Mouse (Mus musculus) heart, adult 8-10 months (tissue): ENCODE data around the gene Spag6. TPM values are rescaled to one million over a fixed set of nuclear protein-coding genes. Genes with fewer than 3 reads are reported as not detected.

Experiments used
- DNase-seq: peaks from one replicate; pipeline ENCODE4 v3.0.0; 2022; ENCODE audit warnings: low spot score
- total RNA-seq, 4 experiments: library from RNA; stranded (reverse); gene quantifications; 2 replicates each; pipeline ENCODE4 v1.2.4; 2022

The Spag6 gene
- total RNA-seq, 4 experiments from 2014 or later = 0.38 to 0.65 (median 0.49) TPM; not detected in 1

DNA sequence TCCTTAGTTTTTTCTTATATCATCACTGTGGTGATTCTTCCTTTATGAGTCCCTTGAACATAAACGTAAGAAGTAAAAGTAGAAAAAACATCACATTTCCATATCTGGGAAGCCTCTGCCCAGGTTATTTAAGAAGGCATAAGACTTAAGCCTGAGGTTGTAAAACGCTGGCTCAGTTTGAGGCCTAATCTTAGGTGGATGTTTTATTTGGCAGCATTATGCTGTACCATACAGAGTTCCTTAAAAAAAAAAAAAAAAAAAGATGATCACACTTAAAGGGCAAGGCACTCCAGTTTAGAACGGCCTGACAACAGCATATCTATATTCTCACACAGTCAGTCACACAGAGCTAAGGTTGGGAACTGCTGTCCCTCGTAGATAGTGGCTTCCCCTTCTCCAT lies 32.0 kb downstream of the Spag6 start:
- DNase-seq = no peak

GRCm38 (mm10) chr2:18731718-18732117 lies 37.9 kb downstream of the Spag6 start:
- DNase-seq = no peak

DNA sequence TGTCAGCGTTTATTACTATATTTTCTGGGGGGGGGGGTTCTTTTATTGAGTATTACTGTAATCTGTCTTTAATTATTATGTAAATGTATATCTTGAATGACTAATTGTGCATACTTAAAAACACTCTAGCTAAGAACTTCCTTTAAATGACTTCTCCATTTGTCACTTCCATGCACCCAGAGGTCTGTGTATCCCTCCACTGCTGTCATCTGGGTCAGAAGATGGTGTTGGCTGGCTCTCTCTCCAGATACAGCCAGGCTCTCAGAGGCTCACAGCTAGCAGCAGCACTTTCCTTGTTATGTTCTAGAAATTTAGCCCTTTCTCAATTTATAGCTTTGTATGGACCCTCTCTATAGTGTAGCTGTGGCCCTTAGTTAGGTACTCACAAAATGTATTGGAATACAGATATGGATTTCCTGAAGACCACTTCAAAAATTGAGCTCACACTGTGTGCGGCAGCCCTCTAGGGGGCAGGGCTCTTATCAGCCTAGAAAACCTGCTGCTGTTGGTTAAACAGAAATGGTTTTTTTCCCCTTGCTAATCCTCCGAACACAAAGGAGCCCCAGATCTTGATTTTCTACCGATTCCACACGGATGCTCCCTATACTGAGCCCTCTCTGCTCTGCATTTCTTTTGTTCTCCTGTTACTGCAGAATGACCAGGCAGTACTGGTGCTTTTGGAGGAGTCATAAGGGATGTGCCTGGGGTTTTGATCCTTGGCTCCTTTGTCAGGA lies 40.7 kb downstream of the Spag6 start:
- DNase-seq = no peak

DNA sequence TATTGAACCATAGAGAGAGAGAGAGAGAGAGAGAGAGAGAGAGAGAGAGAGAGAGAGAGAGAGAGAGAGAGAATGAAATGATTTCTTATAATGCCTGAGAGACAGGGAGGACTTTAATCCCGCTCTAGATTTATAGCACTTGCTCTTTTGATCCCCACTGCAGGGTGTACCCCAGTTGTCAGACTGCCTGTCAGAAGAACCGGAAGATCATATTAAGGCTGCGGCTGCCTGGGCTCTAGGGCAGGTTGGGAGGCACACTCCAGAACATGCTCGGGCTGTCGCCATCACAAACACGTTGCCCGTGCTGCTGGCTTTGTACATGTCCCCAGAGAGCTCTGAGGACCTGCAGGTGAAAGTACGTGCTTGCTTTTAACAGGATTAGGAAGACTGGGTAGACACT lies 43.2 kb downstream of the Spag6 start:
- DNase-seq = no peak

GRCm38 (mm10) chr2:18739216-18739615 lies 45.4 kb downstream of the Spag6 start:
- DNase-seq = no peak

DNA sequence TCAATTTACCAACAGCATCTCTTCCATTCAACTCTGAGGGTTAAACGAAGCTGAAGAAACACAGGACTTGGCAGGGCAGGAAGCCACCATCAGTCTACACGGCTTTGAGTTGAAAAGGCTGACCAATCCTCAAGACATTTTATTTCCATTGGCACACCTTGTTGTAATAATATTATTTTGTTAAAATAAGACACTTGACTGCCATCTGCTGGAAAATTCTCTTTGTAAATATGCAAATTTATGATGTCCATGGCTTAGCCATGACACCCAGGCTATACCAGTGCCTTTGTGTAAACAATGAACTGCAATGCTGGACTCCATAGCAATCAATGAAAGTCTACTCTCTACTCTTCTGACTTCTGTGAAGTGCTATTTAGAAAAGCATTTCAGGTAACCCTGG lies 62.3 kb downstream of the Spag6 start:
- DNase-seq = peak; percentile 50

DNA sequence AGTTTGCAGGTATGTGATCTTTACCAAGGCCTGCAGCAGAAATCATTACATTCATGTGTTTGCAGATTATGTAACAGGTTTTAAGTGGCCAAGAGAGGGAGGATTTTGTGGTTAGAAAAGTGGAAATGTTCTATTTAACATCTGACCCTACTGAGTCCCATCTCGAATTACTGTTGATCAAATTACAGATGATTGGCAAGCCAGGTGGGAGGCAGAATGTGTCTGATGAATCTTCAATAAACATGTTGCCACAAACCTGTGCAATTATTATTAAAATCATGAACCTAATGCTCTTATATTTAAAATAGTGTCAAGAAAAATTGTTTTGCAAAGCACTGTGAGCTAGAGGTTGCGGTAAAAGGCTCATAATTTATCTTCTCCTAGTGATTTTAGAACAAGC lies 71.0 kb downstream of the Spag6 start:
- no peak for DNase-seq

- DNase-seq = peak; percentile 46
These were observed 71.8 kb downstream of the Spag6 start for GRCm38 (mm10) chr2:18765481-18766249.

- DNase-seq = no peak
These were observed 72.6 kb downstream of the Spag6 start for GRCm38 (mm10) chr2:18766441-18766820.

DNA sequence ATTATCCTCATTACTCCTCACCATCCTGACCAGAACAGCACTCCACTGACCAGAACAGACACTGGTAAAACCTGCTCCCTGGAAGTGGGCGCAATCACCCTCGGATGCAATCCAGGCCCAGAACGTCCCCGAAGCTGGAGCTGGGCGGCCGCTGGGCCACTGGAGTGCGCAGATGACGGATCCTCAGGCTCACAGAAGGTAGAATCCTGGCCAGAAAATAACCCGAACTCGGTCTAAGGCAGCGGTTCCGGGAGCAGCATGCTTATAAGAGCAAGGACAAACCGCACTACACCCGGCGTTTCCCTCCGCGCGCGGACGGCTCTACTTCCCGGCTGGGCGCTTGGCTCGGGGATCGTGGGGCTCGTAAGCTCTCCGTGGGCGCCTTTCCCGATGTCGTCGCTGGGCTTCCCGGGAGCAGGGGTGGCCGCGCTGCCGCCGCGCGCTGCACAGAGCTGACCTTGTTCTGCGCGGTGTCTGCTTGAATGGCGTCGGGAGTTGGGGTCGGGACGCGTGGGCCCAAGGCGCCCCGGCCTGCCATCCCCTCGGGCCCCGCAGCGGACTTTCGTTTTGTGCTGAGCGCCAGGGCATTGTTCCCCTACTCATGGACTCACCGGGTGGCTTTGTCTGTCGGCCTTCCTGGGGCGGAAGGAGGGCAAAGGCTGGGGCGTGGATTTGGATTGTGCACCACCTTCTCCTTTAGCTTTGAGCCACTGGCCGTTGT lies 73.1 kb downstream of the Spag6 start:
- DNase-seq = peak; percentile 84

DNA sequence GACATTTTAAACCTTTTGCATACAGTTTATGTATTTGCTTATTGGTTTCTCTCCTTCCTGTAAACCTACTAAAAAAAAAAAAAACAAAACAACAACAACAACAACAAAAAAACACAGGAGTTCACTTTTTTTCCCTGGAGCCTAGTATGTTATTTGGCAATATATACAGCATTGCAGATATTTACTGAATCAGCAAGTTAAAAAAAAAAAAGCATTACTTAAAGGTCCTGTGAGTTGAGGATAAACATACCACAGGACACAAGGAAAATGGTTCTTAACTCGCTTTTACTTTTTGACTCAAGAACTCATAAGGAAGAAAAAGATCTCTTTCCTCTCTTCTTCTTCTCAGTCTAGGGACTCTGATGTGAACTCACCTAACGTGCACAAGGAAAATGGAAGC lies 74.6 kb downstream of the Spag6 start:
- no peak for DNase-seq

DNA sequence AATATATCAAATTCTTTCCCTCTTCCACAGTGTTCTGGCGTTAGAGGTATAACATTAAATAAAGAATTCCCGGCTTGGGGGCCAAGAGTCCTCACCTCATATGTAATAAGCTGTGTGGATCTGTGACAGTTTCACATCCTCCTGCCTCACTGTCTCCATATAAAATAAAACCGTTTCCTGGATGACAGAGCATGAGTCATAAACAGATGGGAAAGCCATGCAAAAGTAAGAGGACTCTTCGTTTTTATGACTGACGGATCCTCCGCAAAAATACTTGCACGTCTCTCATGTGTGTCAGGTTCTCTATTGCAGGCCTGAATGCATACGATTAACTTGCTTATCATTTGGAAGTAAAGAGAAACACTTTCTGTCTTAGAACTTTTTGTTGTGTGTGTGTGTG lies 78.6 kb downstream of the Spag6 start:
- no peak for DNase-seq

DNA sequence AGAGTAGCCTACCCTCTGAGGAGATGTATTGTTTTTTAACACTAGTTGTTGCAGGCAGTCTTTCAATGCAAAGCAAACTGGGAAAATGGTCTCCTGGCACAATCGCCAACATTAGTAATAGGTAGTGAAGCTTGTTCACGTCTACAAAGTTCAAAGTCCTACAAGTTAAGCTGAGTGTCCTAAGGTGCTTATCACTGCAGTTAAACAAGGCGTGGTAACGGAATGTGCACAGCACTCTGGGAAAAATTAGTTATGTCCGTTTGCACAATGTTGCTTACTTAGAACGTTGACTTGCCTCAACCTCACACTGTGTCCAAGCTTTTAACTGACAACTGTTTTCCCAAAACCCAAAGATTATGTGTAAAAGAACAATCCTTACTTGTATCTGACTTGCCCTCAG lies 80.5 kb downstream of the Spag6 start:
- no peak for DNase-seq

DNA sequence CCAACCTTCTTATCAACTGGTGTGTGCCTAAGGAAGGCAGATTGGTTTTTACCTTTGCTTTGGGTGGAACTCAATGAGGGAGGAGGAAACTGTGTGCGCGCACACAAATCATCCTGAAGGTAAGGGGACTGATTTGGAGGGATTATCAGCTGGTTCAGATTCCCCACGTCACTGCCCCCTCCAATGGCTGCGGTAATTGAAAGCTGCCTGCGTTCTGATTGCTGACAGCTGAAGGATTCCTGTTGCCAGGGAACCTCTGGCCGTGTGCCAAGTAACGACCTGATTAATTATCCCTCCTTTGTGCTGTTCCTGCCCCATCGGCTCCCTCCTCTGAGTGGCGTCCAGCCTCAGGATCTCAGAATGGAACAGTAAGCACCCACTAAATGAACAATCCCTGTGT lies 84.4 kb downstream of the Spag6 start:
- no peak for DNase-seq

GRCm38 (mm10) chr2:18779830-18780229 lies 86.0 kb downstream of the Spag6 start:
- no peak for DNase-seq

DNA sequence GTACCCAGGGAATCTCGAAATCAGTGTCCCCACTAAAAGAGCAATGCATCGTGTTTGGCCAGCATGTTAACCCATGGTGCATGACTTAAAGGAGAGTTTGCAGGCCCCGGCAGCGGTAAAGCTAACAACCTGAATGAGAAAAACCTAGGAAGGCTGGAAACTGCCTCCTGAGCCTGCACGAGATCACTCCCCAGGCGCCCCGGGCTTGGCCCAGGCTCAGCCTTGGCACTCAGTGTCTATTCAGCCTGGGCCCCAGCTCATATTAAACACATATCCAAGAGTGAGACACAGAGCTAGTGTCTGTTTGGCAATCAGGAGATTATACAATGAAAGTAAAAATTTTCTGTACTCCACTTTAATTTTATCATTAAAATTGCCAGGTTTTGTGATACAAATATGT lies 87.5 kb downstream of the Spag6 start:
- DNase-seq = no peak

GRCm38 (mm10) chr2:18794261-18794660 lies 100.4 kb downstream of the Spag6 start:
- DNase-seq = no peak

DNA sequence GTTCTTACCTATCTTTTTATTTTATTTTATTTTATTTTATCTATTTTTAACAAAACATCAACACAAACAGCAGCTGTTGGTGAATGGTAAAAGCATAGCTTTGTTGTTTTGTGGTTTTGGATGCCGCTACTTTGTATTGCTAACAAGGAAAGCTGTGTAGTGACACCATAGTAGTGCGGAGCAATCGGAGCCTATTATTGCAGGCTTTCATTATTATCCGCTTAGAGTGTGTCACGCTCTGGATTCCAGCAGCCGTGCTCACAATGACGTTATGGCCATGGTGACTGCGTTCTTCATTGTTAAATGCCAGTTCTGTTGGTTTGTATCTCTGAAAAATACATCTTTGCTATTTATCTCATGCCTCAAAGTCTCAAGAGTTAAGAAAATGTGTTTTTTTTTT lies 103.9 kb downstream of the Spag6 start:
- no peak for DNase-seq

DNA sequence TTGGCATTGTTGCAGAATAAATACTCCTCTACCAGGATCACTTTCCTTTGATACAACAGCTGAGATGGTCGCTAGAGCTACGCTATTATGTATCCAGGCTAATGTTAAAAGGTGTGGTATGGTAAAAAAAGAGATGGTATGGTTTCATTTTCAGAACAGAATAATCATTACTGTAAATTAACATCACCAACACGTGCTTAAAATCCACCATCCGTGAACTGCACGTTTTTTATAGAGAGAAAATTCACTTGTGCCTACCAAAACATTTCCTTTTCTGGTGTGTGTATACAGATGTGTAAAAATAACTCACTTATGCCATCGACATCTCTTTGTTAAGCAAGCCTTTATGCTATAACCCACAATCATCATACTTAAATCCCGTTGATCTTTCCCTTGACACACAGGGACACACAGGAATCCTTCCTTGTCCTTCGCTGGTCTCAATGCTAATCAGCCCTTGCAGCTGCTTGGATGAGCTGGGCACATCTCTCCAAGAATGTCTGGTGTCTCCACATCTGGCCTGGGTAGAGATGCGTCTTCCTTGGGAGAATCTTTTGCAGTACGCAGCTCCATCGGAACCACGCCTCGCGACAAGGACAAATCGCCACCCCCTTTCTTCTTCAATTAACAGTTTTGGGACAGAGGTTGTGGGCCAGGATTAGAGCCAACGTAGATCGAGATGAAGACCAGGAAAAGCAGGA lies 105.6 kb downstream of the Spag6 start:
- DNase-seq = no peak
